Mouse (Mus musculus) thymus, adult 18-20 months (tissue): ENCODE measurements around the gene Ap5b1.
A peak's percentile ranks its signal among the peaks of the same experiment; 100 is the strongest.

Experiments
- DNase-seq, 2 experiments: peaks; one replicate each; pipeline ENCODE4 v3.0.0; 2022; ENCODE audit warnings: mixed read lengths in 2 of 2

The Ap5b1 gene

GRCm38 (mm10) chr19:5567534-5568469, at the start of gene Ap5b1:
Ap5b1 (plus strand) TSS chr19:5568025.
- DNase-seq = peak; percentile 83 to 84

GRCm38 (mm10) chr19:5518721-5519120, 49.1 kb upstream of the Ap5b1 start:
- no peak for DNase-seq

GRCm38 (mm10) chr19:5525204-5525603, 42.6 kb upstream of the Ap5b1 start:
- DNase-seq = no peak

GRCm38 (mm10) chr19:5529325-5530137, 38.3 kb upstream of the Ap5b1 start:
- peak; percentile 85 to 87 for DNase-seq

- DNase-seq = no peak
Observed at GRCm38 (mm10) chr19:5530138-5530524, 37.7 kb upstream of the Ap5b1 start.

GRCm38 (mm10) chr19:5532520-5532919, 35.3 kb upstream of the Ap5b1 start:
- peak in 1 of 2 experiments; percentile 10 for DNase-seq

GRCm38 (mm10) chr19:5538786-5539185, 29.0 kb upstream of the Ap5b1 start:
- DNase-seq = no peak

- no peak for DNase-seq
Observed at GRCm38 (mm10) chr19:5543362-5543761, 24.5 kb upstream of the Ap5b1 start.

GRCm38 (mm10) chr19:5544031-5544430, 23.8 kb upstream of the Ap5b1 start:
- no peak for DNase-seq

GRCm38 (mm10) chr19:5547471-5548056, 20.3 kb upstream of the Ap5b1 start:
- no peak for DNase-seq

GRCm38 (mm10) chr19:5553802-5554201, 14.0 kb upstream of the Ap5b1 start:
- DNase-seq = no peak

GRCm38 (mm10) chr19:5554212-5554611, 13.6 kb upstream of the Ap5b1 start:
- DNase-seq = no peak

- no peak for DNase-seq
Observed at GRCm38 (mm10) chr19:5558169-5558568, 9.7 kb upstream of the Ap5b1 start.

- no peak for DNase-seq
Observed at GRCm38 (mm10) chr19:5558770-5559169, 9.1 kb upstream of the Ap5b1 start.

GRCm38 (mm10) chr19:5559229-5559628, 8.6 kb upstream of the Ap5b1 start:
- no peak for DNase-seq

GRCm38 (mm10) chr19:5559631-5560456, 8.0 kb upstream of the Ap5b1 start:
- DNase-seq = no peak

GRCm38 (mm10) chr19:5560457-5561041, 7.3 kb upstream of the Ap5b1 start, which contains the start of gene Ovol1:
Ovol1 (minus strand) TSS chr19:5560646.
- no peak for DNase-seq

- no peak for DNase-seq
Observed at GRCm38 (mm10) chr19:5561252-5561790, 6.5 kb upstream of the Ap5b1 start.

- DNase-seq = no peak
Observed at GRCm38 (mm10) chr19:5561886-5562285, 5.9 kb upstream of the Ap5b1 start.

GRCm38 (mm10) chr19:5562776-5563175, 5.0 kb upstream of the Ap5b1 start:
- no peak for DNase-seq

GRCm38 (mm10) chr19:5566316-5566715, 1.5 kb upstream of the Ap5b1 start:
- peak in 1 of 2 experiments; percentile 10 for DNase-seq

GRCm38 (mm10) chr19:5567180-5567533, 668 bp upstream of the Ap5b1 start:
- no peak for DNase-seq
